In genomic region chr4:88936976-88937375, GRCm38 (mm10) we compare ENCODE assay signal across 13 mouse cellular contexts. TPM values are rescaled to one million over a fixed set of nuclear protein-coding genes. Genes with fewer than 3 reads are reported as not detected.
A peak's percentile ranks its signal among the peaks of the same experiment; 100 is the strongest.
DNase-seq lines count a peak whose midpoint lies in the region; ATAC-seq and TF ChIP-seq lines count a peak whose summit lies in the region.
"Had no signal": no experiment of that assay in that cellular context is flagged by ENCODE, and none has a peak within 500 bp of the region (broad histone marks: within the 10 kb centered on the region; RNA-seq: fewer than 3 reads in every experiment).

No protein-coding gene starts in this region.

- H3K9ac ChIP-seq in lung, embryonic 14.5 days: no peak overlapping the region
- H3K9ac ChIP-seq in intestine, embryonic 14.5 days (ENCODE audit: low read length): no peak overlapping the region
- no peak overlapping the region for H3K9ac ChIP-seq in stomach, embryonic 14.5 days (replicated peaks; ENCODE audit: low read depth, low read length)

- H3K36me3 ChIP-seq in lung, embryonic 14.5 days (ENCODE audit: insufficient read depth): no peaks in the 10 kb centered on the region
- H3K36me3 ChIP-seq in intestine, embryonic 14.5 days (ENCODE audit: control insufficient read depth, insufficient read depth, low read length): no peaks in the 10 kb centered on the region
- H3K36me3 ChIP-seq in stomach, embryonic 14.5 days (ENCODE audit: control insufficient read depth, insufficient read depth, low read length): no peaks in the 10 kb centered on the region
- H3K36me3 ChIP-seq: midbrain, embryonic 13.5 days; neural tube, embryonic 13.5 days had no signal

- peak overlapping the region; percentile 88 for H3K4me2 ChIP-seq in lung, embryonic 14.5 days
- H3K4me2 ChIP-seq in intestine, embryonic 14.5 days (ENCODE audit: low read length): peak overlapping the region; percentile 75
- H3K4me2 ChIP-seq in stomach, embryonic 14.5 days (replicated peaks; ENCODE audit: low read depth, low read length): peak overlapping the region; percentile 86; the same call in 1 of the 2 replicates

- 57% methylated on average over 6 of the region's 6 CpGs for WGBS in lung, embryonic 14.5 days
- 60% methylated on average over 6 of the region's 6 CpGs for WGBS in intestine, embryonic 14.5 days
- WGBS in stomach, embryonic 14.5 days: 63% methylated on average over 6 of the region's 6 CpGs

- H3K4me3 ChIP-seq in lung, embryonic 14.5 days (ENCODE audit: low read depth, low read length): peak overlapping the region; percentile 64
- peak overlapping the region; percentile 43 for H3K4me3 ChIP-seq in intestine, embryonic 14.5 days (ENCODE audit: low read depth, low read length)
- peak overlapping the region; percentile 61 for H3K4me3 ChIP-seq in stomach, embryonic 14.5 days (ENCODE audit: low read depth, low read length)

- H3K27me3 ChIP-seq in lung, embryonic 14.5 days (ENCODE audit: insufficient read depth, low read length): peaks cover 29% of the 10 kb centered on the region
- H3K27me3 ChIP-seq in intestine, embryonic 14.5 days (replicated peaks; ENCODE audit: control insufficient read depth, insufficient read depth, low read length): peaks cover 43% of the 10 kb centered on the region
- peaks cover 2% of the 10 kb centered on the region; the same call in 1 of the 2 replicates for H3K27me3 ChIP-seq in stomach, embryonic 14.5 days (ENCODE audit: control insufficient read depth, insufficient read depth, low read length)

- TF ChIP-seq CTCF in lung, embryonic 14.5 days (IDR thresholded peaks at IDR 0.05; ENCODE audit: low read depth): no peak

- DNase-seq in lung, embryonic 14.5 days: peak; percentile 6
- no peak for DNase-seq in lung, postnatal 4 days
- peak; percentile 54 for DNase-seq in adipocyte (ENCODE audit: low spot score)
- DNase-seq in intestine, embryonic 14.5 days (ENCODE audit: low spot score): no peak
- DNase-seq in adrenal gland, adult (ENCODE audit: inconsistent age in 2 of 2, low spot score in 1 of 2): no peak
- no peak for DNase-seq in cerebellum, adult 18-20 months
- DNase-seq: cerebellum, postnatal 25 days had no signal

- no peaks in the 10 kb centered on the region for H3K9me3 ChIP-seq in lung, embryonic 14.5 days (ENCODE audit: low read depth, low read length)
- H3K9me3 ChIP-seq in intestine, embryonic 14.5 days (ENCODE audit: control insufficient read depth, low read length): no peaks in the 10 kb centered on the region
- H3K9me3 ChIP-seq in stomach, embryonic 14.5 days (ENCODE audit: control insufficient read depth, low read depth, low read length): no peaks in the 10 kb centered on the region
- H3K9me3 ChIP-seq: midbrain, embryonic 13.5 days; neural tube, embryonic 13.5 days had no signal

- ATAC-seq in lung, embryonic 14.5 days (ENCODE audit: insufficient read depth): no peak
- ATAC-seq in intestine, embryonic 14.5 days (replicated peaks; ENCODE audit: low FRiP score, low TSS enrichment, low read depth): no peak
- no peak for ATAC-seq in stomach, embryonic 14.5 days (ENCODE audit: insufficient number of reproducible peaks, insufficient read depth, low FRiP score, low read depth)

- no peak overlapping the region for H3K27ac ChIP-seq in lung, embryonic 14.5 days (ENCODE audit: low read depth)
- H3K27ac ChIP-seq in intestine, embryonic 14.5 days (ENCODE audit: low read depth): no peak overlapping the region
- no peak overlapping the region for H3K27ac ChIP-seq in stomach, embryonic 14.5 days (ENCODE audit: low read length)
- H3K27ac ChIP-seq: midbrain, embryonic 13.5 days; neural tube, embryonic 13.5 days had no signal

- no peaks in the 10 kb centered on the region for H3K4me1 ChIP-seq in lung, embryonic 14.5 days (ENCODE audit: insufficient read depth)
- no peaks in the 10 kb centered on the region for H3K4me1 ChIP-seq in intestine, embryonic 14.5 days (replicated peaks; ENCODE audit: control insufficient read depth, insufficient read depth, low read length)
- H3K4me1 ChIP-seq in stomach, embryonic 14.5 days (ENCODE audit: control insufficient read depth, insufficient read depth, low read length): no peaks in the 10 kb centered on the region
- H3K4me1 ChIP-seq: neural tube, embryonic 13.5 days had no signal

RNA-seq across cellular contexts. Expression of gene Ifne, which starts 57.0 kb away (rescaled TPM):
- not detected in 2 replicates for polyA plus RNA-seq in lung, embryonic 14.5 days (2014; fragmentation: Nextera tagmentation; extraction: Ambion mirVana)
- polyA plus RNA-seq in intestine, embryonic 14.5 days (2014; fragmentation: Nextera tagmentation; extraction: Ambion mirVana): not detected in 2 replicates
- not detected in 2 replicates for polyA plus RNA-seq in stomach, embryonic 14.5 days (2014; fragmentation: Nextera tagmentation; extraction: Ambion mirVana)
- polyA plus RNA-seq: activated CD4-positive, CD25-positive, alpha-beta regulatory T cell, adult 4 months; kidney, embryonic 16.5 days; limb, embryonic 14.5 days; midbrain, embryonic 13.5 days; neural tube, embryonic 13.5 days had no signal

Comparison
In these comparisons a context has a peak if more than half of its experiments do, and no peak if none do; other contexts are left out.
1. DNase-seq: peak in lung, embryonic 14.5 days (single experiment) and adipocyte (single experiment); none in lung, postnatal 4 days (0 of 2), intestine, embryonic 14.5 days (single experiment), adrenal gland, adult (0 of 2) and cerebellum, adult 18-20 months (0 of 2).
2. Peak in every context shown above with its lines, with median percentiles within 50 percentile points of each other: H3K4me2 ChIP-seq and H3K4me3 ChIP-seq.